Mouse (Mus musculus) liver, adult 10 weeks (tissue): ENCODE measurements around the gene Aqp11. TPM values are rescaled to one million over a fixed set of nuclear protein-coding genes. Genes with fewer than 3 reads are reported as not detected.

Experiments
- polyA plus RNA-seq: library from polyadenylated mRNA; stranded (reverse); fragments of 350-450 nt; fragmentation: Illumina TruSeq; extraction: RNeasy Lipid Tissue Mini Kit (QIAGEN cat#74804); gene quantifications from one replicate; pipeline ENCODE4 v1.2.3, GENCODE M21; 2014; ENCODE audit warnings: low read depth, low replicate concordance

The Aqp11 gene
- 30.5 TPM for polyA plus RNA-seq

DNA sequence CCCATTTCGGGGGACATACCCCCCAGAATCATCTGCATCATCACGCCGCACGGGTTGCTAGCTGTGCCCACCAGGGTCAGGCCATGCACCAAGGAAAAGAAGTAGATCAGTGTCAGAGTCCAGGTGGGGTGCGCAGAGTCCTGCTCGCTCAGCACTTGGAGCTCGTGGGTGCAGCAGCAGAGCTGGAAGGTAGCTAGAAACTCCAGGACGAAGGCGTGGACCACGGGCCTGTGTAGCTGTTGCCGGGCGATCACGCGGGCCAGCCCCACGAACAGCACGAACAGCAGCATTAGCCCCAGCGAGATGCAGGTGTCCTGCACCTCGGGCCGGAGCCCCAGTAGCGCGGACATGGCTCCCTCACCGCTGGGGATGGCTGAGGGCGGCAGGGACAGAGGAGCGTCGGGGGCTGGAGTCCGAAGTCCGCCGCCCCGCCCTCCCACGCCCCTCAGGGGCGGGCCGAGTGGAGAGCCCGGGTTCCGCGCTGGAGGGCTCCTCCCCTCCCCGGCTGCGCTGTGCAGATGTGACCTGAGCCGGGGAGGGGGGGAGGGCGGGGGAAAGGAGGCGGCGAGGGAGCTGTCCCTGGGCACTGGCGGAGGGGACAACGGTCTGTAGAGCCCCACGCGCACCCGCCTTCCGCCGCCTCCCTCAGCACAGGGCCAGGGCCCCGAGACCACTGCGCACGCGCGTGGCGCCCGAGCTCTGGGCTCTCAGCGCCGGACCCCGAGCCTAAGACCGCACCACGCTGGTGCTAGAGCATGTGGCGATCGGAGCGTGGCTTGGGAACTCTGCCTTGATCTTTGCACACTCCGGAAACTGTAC, at the start of gene Aqp11:
Aqp11 (minus strand) TSS at position 652 of the 819 bp plus-strand sequence.

GRCm38 (mm10) chr7:97696506-97697254, 41.4 kb downstream of the Aqp11 start, which contains the start of gene Clns1a:
Clns1a (plus strand) TSS chr7:97696634.

Other genes starting within 250 kb of the Aqp11 start
- 16.2 TPM for gene Aamdc, start 158.8 kb downstream of the Aqp11 start, polyA plus RNA-seq
- gene Rsf1, start 158.4 kb downstream of the Aqp11 start, polyA plus RNA-seq: 6.8 TPM
- gene Clns1a, start 41.7 kb downstream of the Aqp11 start, polyA plus RNA-seq: 36.0 TPM
- 3.9 TPM for gene Pak1, start 50.3 kb upstream of the Aqp11 start, polyA plus RNA-seq
- gene Gdpd4, start 181.7 kb upstream of the Aqp11 start, polyA plus RNA-seq: not detected